7 mouse cellular contexts compared by ENCODE assay signal in genomic region chr11:119935457-119935856, GRCm38 (mm10). TPM values are rescaled to one million over a fixed set of nuclear protein-coding genes. Genes with fewer than 3 reads are reported as not detected.
DNase-seq lines count a peak whose midpoint lies in the region; ATAC-seq and TF ChIP-seq lines count a peak whose summit lies in the region.

No protein-coding gene starts in this region.

- TF ChIP-seq POLR2A in bone marrow macrophage, adult 2 months (IDR thresholded peaks at IDR 0.05; ENCODE audit: borderline replicate concordance, low read depth, low read length) = no peak

- TF ChIP-seq CTCF in bone marrow macrophage, adult 2 months (IDR thresholded peaks at IDR 0.05; ENCODE audit: low read depth, low read length) = peak; percentile 83

- no peaks in the 10 kb centered on the region for H3K9me3 ChIP-seq in forebrain, embryonic 13.5 days (replicated peaks)
- H3K9me3 ChIP-seq in midbrain, embryonic 12.5 days = no peaks in the 10 kb centered on the region

- H3K27ac ChIP-seq in bone marrow macrophage, adult 2 months (ENCODE audit: insufficient read depth, low read depth, low read length) = no peak overlapping the region
- no peak overlapping the region for H3K27ac ChIP-seq in forebrain, embryonic 13.5 days
- no peak overlapping the region for H3K27ac ChIP-seq in midbrain, embryonic 12.5 days (replicated peaks)

- peak; percentile 68 for DNase-seq in 3T3-L1 (ENCODE audit: low read depth, low spot score)
- peak; percentile 83 to 85 for DNase-seq in B cell, adult 2 months
- peak; percentile 83 for DNase-seq in kidney, postnatal 14 days
- DNase-seq in spleen, postnatal 4 days (ENCODE audit: low spot score in 2 of 2) = peak; percentile 64 to 89

- 0 out of 2 replicates have a peak overlapping the region, but pooled peaks have one; percentile 17 for H3K9ac ChIP-seq in forebrain, embryonic 13.5 days
- H3K9ac ChIP-seq in midbrain, embryonic 12.5 days (replicated peaks) = 0 out of 2 replicates have a peak overlapping the region, but pooled peaks have one; percentile 20

- H3K4me3 ChIP-seq in bone marrow macrophage, adult 2 months (ENCODE audit: insufficient read depth, low read length) = no peak overlapping the region
- H3K4me3 ChIP-seq in forebrain, embryonic 13.5 days = no peak overlapping the region
- no peak overlapping the region for H3K4me3 ChIP-seq in midbrain, embryonic 12.5 days

- no peak overlapping the region for H3K4me2 ChIP-seq in forebrain, embryonic 13.5 days
- no peak overlapping the region for H3K4me2 ChIP-seq in midbrain, embryonic 12.5 days (replicated peaks)

- H3K36me3 ChIP-seq in forebrain, embryonic 13.5 days (ENCODE audit: poor library complexity, severe bottlenecking) = no peaks in the 10 kb centered on the region
- no peaks in the 10 kb centered on the region for H3K36me3 ChIP-seq in midbrain, embryonic 12.5 days

- peaks cover 42% of the 10 kb centered on the region for H3K4me1 ChIP-seq in bone marrow macrophage, adult 2 months (ENCODE audit: control insufficient read depth, insufficient read depth, low read length)
- peaks cover 49% of the 10 kb centered on the region for H3K4me1 ChIP-seq in forebrain, embryonic 13.5 days
- peaks cover 34% of the 10 kb centered on the region for H3K4me1 ChIP-seq in midbrain, embryonic 12.5 days

- no peak; the same call in 1 of the 2 replicates for ATAC-seq in forebrain, embryonic 13.5 days
- ATAC-seq in midbrain, embryonic 12.5 days (ENCODE audit: low FRiP score, low read depth) = no peak

- 14% methylated on average over 6 of the region's 6 CpGs for WGBS in forebrain, embryonic 13.5 days
- WGBS in midbrain, embryonic 12.5 days = 20% methylated on average over 6 of the region's 6 CpGs

- H3K27me3 ChIP-seq in forebrain, embryonic 13.5 days = no peaks in the 10 kb centered on the region
- H3K27me3 ChIP-seq in midbrain, embryonic 12.5 days = peaks cover 15% of the 10 kb centered on the region

RNA-seq across cellular contexts. Expression of gene Baiap2, which starts 7.1 kb away (rescaled TPM):
- polyA plus RNA-seq in bone marrow macrophage, adult 2 months (2012; ENCODE audit: insufficient read depth, insufficient read length, missing spikeins) = 38.5 and 41.8 TPM in 2 replicates
- polyA plus RNA-seq in forebrain, embryonic 13.5 days (2015; fragmentation: Nextera tagmentation; extraction: Ambion mirVana) = 14.2 and 15.0 TPM in 2 replicates
- polyA plus RNA-seq in midbrain, embryonic 12.5 days (2016; fragmentation: Nextera tagmentation; extraction: Ambion mirVana) = 10.1 and 10.2 TPM in 2 replicates

RNA-seq across cellular contexts. Expression of gene Chmp6, which starts 22.2 kb away (rescaled TPM):
- polyA plus RNA-seq in bone marrow macrophage, adult 2 months (2012; ENCODE audit: insufficient read depth, insufficient read length, missing spikeins) = 34.0 and 34.8 TPM in 2 replicates
- polyA plus RNA-seq in forebrain, embryonic 13.5 days (2015; fragmentation: Nextera tagmentation; extraction: Ambion mirVana) = 91.9 and 103 TPM in 2 replicates
- polyA plus RNA-seq in midbrain, embryonic 12.5 days (2016; fragmentation: Nextera tagmentation; extraction: Ambion mirVana) = 96.1 and 109 TPM in 2 replicates
